Mouse (Mus musculus): ENCODE results near the gene Fgd5. TPM values are rescaled to one million over a fixed set of nuclear protein-coding genes. Genes with fewer than 3 reads are reported as not detected.

The Fgd5 gene
- polyA plus RNA-seq, 1 experiment from 2014 or later, result 16.9 TPM

DNA sequence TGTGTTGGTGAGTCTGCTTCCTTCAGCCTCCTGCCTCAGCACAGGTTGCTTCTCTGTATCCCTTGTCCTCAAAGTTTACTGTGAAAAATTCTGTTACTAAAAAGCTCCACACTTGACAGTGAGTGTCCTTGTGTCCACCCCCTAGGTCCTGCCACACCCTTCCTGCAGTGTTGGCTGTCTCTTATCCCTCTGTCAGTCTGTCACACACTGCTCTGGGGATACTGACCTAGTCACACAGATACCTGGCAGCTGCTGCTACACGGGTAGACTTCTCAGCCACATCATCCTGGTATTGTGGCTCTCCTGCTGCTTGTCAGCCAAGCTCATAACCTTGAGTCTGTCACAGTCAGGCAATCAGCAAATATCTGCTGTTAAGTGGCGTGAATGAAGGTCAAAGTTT lies 14.1 kb downstream of the Fgd5 start:
- H3K36me3 ChIP-seq (ENCODE audit: insufficient read depth), result no peaks in the 10 kb centered on the region
- H3K4me1 ChIP-seq (ENCODE audit: insufficient read depth), result no peaks in the 10 kb centered on the region
- TF ChIP-seq CTCF (IDR thresholded peaks at IDR 0.05; ENCODE audit: low read depth), result no peak
- no peak overlapping the region for H3K27ac ChIP-seq (ENCODE audit: low read depth)
- ATAC-seq (ENCODE audit: insufficient read depth) (no peak), DNase-seq (no peak)
- no peaks in the 10 kb centered on the region for H3K27me3 ChIP-seq (ENCODE audit: insufficient read depth, low read length)
- no peak overlapping the region for H3K4me2 ChIP-seq
- H3K9me3 ChIP-seq (ENCODE audit: low read depth, low read length), result no peaks in the 10 kb centered on the region
- H3K4me3 ChIP-seq (ENCODE audit: low read depth, low read length), result no peak overlapping the region
- H3K9ac ChIP-seq, result no peak overlapping the region
- 69% methylated on average over 2 of the region's 2 CpGs for WGBS

GRCm38 (mm10) chr6:91993795-91994505 lies 15.3 kb downstream of the Fgd5 start:
- H3K36me3 ChIP-seq (ENCODE audit: insufficient read depth), result no peaks in the 10 kb centered on the region
- H3K27ac ChIP-seq (ENCODE audit: low read depth), result no peak overlapping the region
- DNase-seq (no peak), ATAC-seq (ENCODE audit: insufficient read depth) (no peak)
- H3K27me3 ChIP-seq (ENCODE audit: insufficient read depth, low read length), result no peaks in the 10 kb centered on the region
- H3K9me3 ChIP-seq (ENCODE audit: low read depth, low read length), result no peaks in the 10 kb centered on the region
- 63% methylated on average over 8 of the region's 8 CpGs for WGBS
- no peak overlapping the region for H3K4me3 ChIP-seq (ENCODE audit: low read depth, low read length)
- TF ChIP-seq CTCF (IDR thresholded peaks at IDR 0.05; ENCODE audit: low read depth), result no peak
- H3K4me2 ChIP-seq, result no peak overlapping the region
- no peak overlapping the region for H3K9ac ChIP-seq
- no peaks in the 10 kb centered on the region for H3K4me1 ChIP-seq (ENCODE audit: insufficient read depth)

DNA sequence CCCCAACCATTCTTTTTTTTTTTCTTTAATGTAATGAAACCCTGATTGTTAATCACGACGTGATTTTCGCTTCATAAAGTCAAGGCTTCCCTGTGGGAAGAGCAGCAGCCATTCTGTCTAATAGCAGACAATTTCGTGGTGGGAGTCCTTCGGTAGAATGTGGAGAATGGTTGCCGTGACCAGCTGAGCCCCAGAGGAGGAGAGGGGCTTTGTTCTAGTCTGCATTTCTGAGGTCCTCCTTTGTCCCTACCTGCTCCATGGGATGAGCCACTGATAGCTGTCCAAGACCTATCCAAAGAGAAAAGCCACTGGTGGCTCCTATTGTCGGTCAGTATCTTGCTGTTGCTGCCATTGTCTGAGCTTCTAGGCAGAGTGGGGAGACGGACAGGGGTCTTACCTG lies 17.4 kb downstream of the Fgd5 start:
- H3K4me1 ChIP-seq (ENCODE audit: insufficient read depth), result no peaks in the 10 kb centered on the region
- H3K27ac ChIP-seq (ENCODE audit: low read depth), result no peak overlapping the region
- H3K9me3 ChIP-seq (ENCODE audit: low read depth, low read length), result no peaks in the 10 kb centered on the region
- H3K4me2 ChIP-seq, result no peak overlapping the region
- DNase-seq (no peak), ATAC-seq (ENCODE audit: insufficient read depth) (no peak)
- TF ChIP-seq CTCF (IDR thresholded peaks at IDR 0.05; ENCODE audit: low read depth), result no peak
- no peaks in the 10 kb centered on the region for H3K27me3 ChIP-seq (ENCODE audit: insufficient read depth, low read length)
- WGBS, result 74% methylated on average over 8 of the region's 8 CpGs
- no peak overlapping the region for H3K4me3 ChIP-seq (ENCODE audit: low read depth, low read length)
- no peak overlapping the region for H3K9ac ChIP-seq
- H3K36me3 ChIP-seq (ENCODE audit: insufficient read depth), result no peaks in the 10 kb centered on the region

DNA sequence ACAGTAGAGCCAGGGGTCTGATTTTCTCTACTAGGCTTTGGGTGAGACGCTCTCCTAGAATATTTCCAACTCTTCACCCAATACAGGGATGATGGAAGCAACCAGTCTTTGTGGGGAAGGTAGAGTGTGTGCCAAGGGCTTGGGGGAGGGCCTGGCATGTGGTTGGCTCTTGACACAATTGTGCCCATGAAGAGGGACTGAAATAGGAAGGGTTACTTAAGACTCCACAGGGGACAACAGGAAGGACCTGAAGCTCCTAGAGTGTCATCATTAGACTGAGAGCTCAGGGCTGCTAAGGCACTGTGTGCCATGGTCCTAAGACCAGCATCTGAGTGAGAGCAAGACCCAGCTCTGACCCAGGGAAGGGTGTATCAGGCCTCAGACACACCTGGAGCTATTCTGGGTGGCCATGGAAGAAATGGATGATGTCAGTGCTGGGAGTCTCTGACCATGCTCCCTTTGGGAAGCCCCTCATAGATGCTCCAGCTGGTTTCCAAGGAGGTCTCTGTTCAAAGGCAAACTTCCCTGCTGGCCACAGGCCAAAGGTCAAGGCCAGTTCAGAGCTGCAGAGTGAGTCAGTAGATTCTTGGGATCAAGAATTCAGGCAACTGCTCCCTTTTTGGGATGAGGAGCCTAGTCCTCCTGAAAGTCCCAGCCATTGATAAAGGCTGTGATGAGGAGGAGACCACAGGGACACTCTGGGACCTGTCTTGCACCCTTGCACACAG lies 24.0 kb downstream of the Fgd5 start:
- no peak for TF ChIP-seq CTCF (IDR thresholded peaks at IDR 0.05; ENCODE audit: low read depth)
- 93% methylated on average over 1 of the region's 1 CpGs for WGBS
- Histone ChIP-seq H3K9me3 (ENCODE audit: low read depth, low read length) (no peaks in the 10 kb centered on the region), H3K9ac (no peak overlapping the region), H3K4me2 (no peak overlapping the region), H3K27me3 (ENCODE audit: insufficient read depth, low read length) (no peaks in the 10 kb centered on the region), H3K27ac (ENCODE audit: low read depth) (no peak overlapping the region), H3K4me1 (ENCODE audit: insufficient read depth) (no peaks in the 10 kb centered on the region), H3K4me3 (ENCODE audit: low read depth, low read length) (no peak overlapping the region), H3K36me3 (ENCODE audit: insufficient read depth) (no peaks in the 10 kb centered on the region)
- ATAC-seq (ENCODE audit: insufficient read depth) (no peak), DNase-seq (no peak)

- Histone ChIP-seq H3K9me3 (ENCODE audit: low read depth, low read length) (no peaks in the 10 kb centered on the region), H3K4me1 (ENCODE audit: insufficient read depth) (no peaks in the 10 kb centered on the region), H3K27me3 (ENCODE audit: insufficient read depth, low read length) (no peaks in the 10 kb centered on the region), H3K27ac (ENCODE audit: low read depth) (no peak overlapping the region), H3K9ac (no peak overlapping the region), H3K4me2 (no peak overlapping the region), H3K4me3 (ENCODE audit: low read depth, low read length) (no peak overlapping the region), H3K36me3 (ENCODE audit: insufficient read depth) (no peaks in the 10 kb centered on the region)
- no peak for TF ChIP-seq CTCF (IDR thresholded peaks at IDR 0.05; ENCODE audit: low read depth)
- no peak for ATAC-seq (ENCODE audit: insufficient read depth)
- no peak for DNase-seq
- WGBS, result 47% methylated on average over 2 of the region's 2 CpGs
Measured at GRCm38 (mm10) chr6:92003646-92004045, 25.0 kb downstream of the Fgd5 start.

DNA sequence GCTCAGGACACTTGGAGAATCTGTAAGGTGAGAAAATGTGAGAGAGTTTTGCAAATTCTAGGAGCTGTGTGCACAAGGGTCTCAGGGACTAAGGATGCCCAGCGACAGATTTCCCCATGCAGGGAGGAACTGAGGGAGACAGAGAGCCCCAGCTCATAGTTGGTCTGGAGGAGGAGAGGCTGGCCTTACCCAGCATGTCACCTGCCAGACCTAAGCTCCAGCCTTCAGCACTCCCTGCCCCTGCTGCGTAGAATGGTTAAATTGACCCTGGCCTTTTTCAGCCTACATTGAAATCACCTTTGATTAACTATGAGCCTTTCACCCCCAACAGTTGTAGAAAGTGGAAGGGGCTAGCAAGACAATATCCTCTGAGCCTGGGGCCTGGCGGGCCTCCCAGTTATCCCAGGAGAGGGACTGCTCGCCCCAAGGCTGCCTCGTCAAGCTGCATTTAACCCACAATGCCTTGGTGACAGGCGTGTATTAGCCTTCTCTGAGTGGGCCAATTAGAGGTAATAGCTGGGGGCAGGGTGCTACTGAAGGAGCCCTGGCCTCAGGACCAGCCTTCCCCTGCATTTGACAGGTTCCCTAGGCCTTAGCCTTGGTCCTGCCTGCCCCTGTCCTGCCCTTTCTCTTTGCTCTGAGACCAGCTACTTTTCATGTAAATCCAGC lies 25.6 kb downstream of the Fgd5 start:
- no peak overlapping the region for H3K9ac ChIP-seq
- ATAC-seq (ENCODE audit: insufficient read depth) (no peak), DNase-seq (no peak)
- WGBS, result 60% methylated on average over 6 of the region's 6 CpGs
- no peak for TF ChIP-seq CTCF (IDR thresholded peaks at IDR 0.05; ENCODE audit: low read depth)
- H3K27me3 ChIP-seq (ENCODE audit: insufficient read depth, low read length), result no peaks in the 10 kb centered on the region
- no peaks in the 10 kb centered on the region for H3K36me3 ChIP-seq (ENCODE audit: insufficient read depth)
- no peak overlapping the region for H3K4me2 ChIP-seq
- no peak overlapping the region for H3K27ac ChIP-seq (ENCODE audit: low read depth)
- H3K9me3 ChIP-seq (ENCODE audit: low read depth, low read length), result no peaks in the 10 kb centered on the region
- no peak overlapping the region for H3K4me3 ChIP-seq (ENCODE audit: low read depth, low read length)
- no peaks in the 10 kb centered on the region for H3K4me1 ChIP-seq (ENCODE audit: insufficient read depth)

GRCm38 (mm10) chr6:92004806-92005205 lies 26.1 kb downstream of the Fgd5 start:
- H3K4me3 ChIP-seq (ENCODE audit: low read depth, low read length), result no peak overlapping the region
- no peak overlapping the region for H3K9ac ChIP-seq
- H3K36me3 ChIP-seq (ENCODE audit: insufficient read depth), result no peaks in the 10 kb centered on the region
- no peak for DNase-seq
- no peak overlapping the region for H3K27ac ChIP-seq (ENCODE audit: low read depth)
- no peak for TF ChIP-seq CTCF (IDR thresholded peaks at IDR 0.05; ENCODE audit: low read depth)
- H3K27me3 ChIP-seq (ENCODE audit: insufficient read depth, low read length), result no peaks in the 10 kb centered on the region
- WGBS, result 46% methylated on average over 3 of the region's 3 CpGs
- no peaks in the 10 kb centered on the region for H3K4me1 ChIP-seq (ENCODE audit: insufficient read depth)
- no peak overlapping the region for H3K4me2 ChIP-seq
- no peak for ATAC-seq (ENCODE audit: insufficient read depth)
- no peaks in the 10 kb centered on the region for H3K9me3 ChIP-seq (ENCODE audit: low read depth, low read length)

Data from lung, embryonic 14.5 days (tissue).